Mouse (Mus musculus): ENCODE measurements at regions not wholly inside any gene's neighbourhood (a gene's known extent, or its start where the extent isn't known, plus 50 kb on each side); places are given as distances from the start of the nearest gene placed in this dataset.

- DNase-seq (ENCODE audit: low spot score in 2 of 2) = no peak
These were observed 267.0 kb upstream of the Setmar start for GRCm38 (mm10) chr6:107797845-107798244.

- no peak for DNase-seq (ENCODE audit: low spot score in 2 of 2)
These were observed 261.8 kb upstream of the Setmar start for GRCm38 (mm10) chr6:107803056-107803455.

Data from right cerebral cortex, postnatal 36 days (tissue).